Mouse (Mus musculus) left cerebral cortex, adult 11 months (tissue): ENCODE data around the gene Cux1.

Experiments used
- DNase-seq: peaks from one replicate; pipeline ENCODE4 v3.0.0; 2022; ENCODE audit warnings: low spot score

Gene Cux1

GRCm38 (mm10) chr5:136536753-136537152 is 30.5 kb downstream of the Cux1 start:
- no peak for DNase-seq

- no peak for DNase-seq
Observed at GRCm38 (mm10) chr5:136535976-136536725, 31.1 kb downstream of the Cux1 start.

GRCm38 (mm10) chr5:136535204-136535603 is 32.1 kb downstream of the Cux1 start:
- no peak for DNase-seq

- no peak for DNase-seq
Observed at GRCm38 (mm10) chr5:136533371-136534276, 33.7 kb downstream of the Cux1 start.

- DNase-seq, result no peak
Observed at GRCm38 (mm10) chr5:136531674-136532365, 35.5 kb downstream of the Cux1 start.

- no peak for DNase-seq
Observed at GRCm38 (mm10) chr5:136530931-136531330, 36.4 kb downstream of the Cux1 start.

- DNase-seq, result no peak
Observed at GRCm38 (mm10) chr5:136529165-136529564, 38.1 kb downstream of the Cux1 start.

GRCm38 (mm10) chr5:136527871-136528270 is 39.4 kb downstream of the Cux1 start:
- DNase-seq, result no peak

- DNase-seq, result no peak
Observed at GRCm38 (mm10) chr5:136526545-136526909, 40.8 kb downstream of the Cux1 start.

- DNase-seq, result no peak
Observed at GRCm38 (mm10) chr5:136525896-136526544, 41.3 kb downstream of the Cux1 start.

- DNase-seq, result no peak
Observed at GRCm38 (mm10) chr5:136522843-136523463, 44.3 kb downstream of the Cux1 start.

GRCm38 (mm10) chr5:136521656-136522055 is 45.6 kb downstream of the Cux1 start:
- no peak for DNase-seq

- no peak for DNase-seq
Observed at GRCm38 (mm10) chr5:136518648-136519437, 48.4 kb downstream of the Cux1 start.

GRCm38 (mm10) chr5:136517510-136517909 is 49.8 kb downstream of the Cux1 start:
- no peak for DNase-seq

GRCm38 (mm10) chr5:136516593-136516992 is 50.7 kb downstream of the Cux1 start:
- DNase-seq, result no peak

GRCm38 (mm10) chr5:136514049-136514677 is 53.1 kb downstream of the Cux1 start:
- DNase-seq, result no peak

GRCm38 (mm10) chr5:136512103-136512674 is 55.1 kb downstream of the Cux1 start:
- DNase-seq, result no peak

- DNase-seq, result no peak
Observed at GRCm38 (mm10) chr5:136511378-136511777, 55.9 kb downstream of the Cux1 start.

GRCm38 (mm10) chr5:136510609-136511008 is 56.7 kb downstream of the Cux1 start:
- no peak for DNase-seq

GRCm38 (mm10) chr5:136507629-136508028 is 59.7 kb downstream of the Cux1 start:
- DNase-seq, result no peak
